In the genomic region with DNA sequence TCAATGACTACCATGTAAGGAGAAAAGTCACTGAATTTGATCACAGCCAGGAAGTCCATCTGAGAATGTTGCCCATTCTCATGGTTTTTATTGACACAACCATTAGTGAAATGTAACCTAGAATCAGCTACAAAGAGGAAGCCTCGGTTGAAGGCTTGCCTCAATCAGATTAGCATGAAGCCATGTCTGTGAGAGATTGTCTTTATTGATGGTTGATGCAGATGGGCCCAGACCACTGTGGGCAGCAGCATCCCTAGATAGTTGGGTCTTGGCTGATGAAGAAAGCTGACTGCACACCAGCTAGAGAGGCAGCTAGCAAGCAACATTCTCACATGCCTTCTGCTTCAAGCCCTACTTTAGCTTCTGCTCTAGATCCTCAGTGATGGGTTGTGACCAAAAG, we compare ENCODE assay signal across 24 mouse cellular contexts.
DNase-seq lines count a peak whose midpoint lies in the region; ATAC-seq and TF ChIP-seq lines count a peak whose summit lies in the region.
"Had no signal": no experiment of that assay in that cellular context is flagged by ENCODE, and none has a peak within 500 bp of the region (broad histone marks: within the 10 kb centered on the region; RNA-seq: fewer than 3 reads in every experiment).

No protein-coding gene starts in this region.

- no peak overlapping the region for H3K4me2 ChIP-seq in stomach, postnatal 0 days (replicated peaks; ENCODE audit: low read depth)
- H3K4me2 ChIP-seq in hindbrain, embryonic 16.5 days (ENCODE audit: low read length), result no peak overlapping the region
- H3K4me2 ChIP-seq: embryonic facial prominence, embryonic 13.5 days; embryonic facial prominence, embryonic 15.5 days; forebrain, embryonic 12.5 days had no signal

- H3K36me3 ChIP-seq in MEL (ENCODE audit: control insufficient read depth in 1 of 2, insufficient read depth in 2 of 2, low read length in 2 of 2), result peaks cover 0 to 22% of the 10 kb centered on the region in 2 experiments; a peak in 2 of 4 replicates
- no peaks in the 10 kb centered on the region for H3K36me3 ChIP-seq in stomach, postnatal 0 days (ENCODE audit: control insufficient read depth, insufficient read depth, low read length)
- H3K36me3 ChIP-seq in hindbrain, embryonic 16.5 days (ENCODE audit: control insufficient read depth, insufficient read depth, low read length), result no peaks in the 10 kb centered on the region
- H3K36me3 ChIP-seq: embryonic facial prominence, embryonic 13.5 days; embryonic facial prominence, embryonic 15.5 days; forebrain, embryonic 10.5 days; forebrain, embryonic 12.5 days had no signal

- TF ChIP-seq EP300 in MEL (IDR thresholded peaks at IDR 0.05; ENCODE audit: low read depth in 1 of 2, low read length in 2 of 2), result peak; percentile 46 to 48
- no peak for TF ChIP-seq EP300 in stomach, postnatal 0 days (optimal IDR thresholded peaks at IDR 0.05)

- H3K79me2 ChIP-seq in MEL (ENCODE audit: control insufficient read depth, insufficient read depth, low read length, poor library complexity), result no peaks in the 10 kb centered on the region

- TF ChIP-seq RAD21 in MEL (IDR thresholded peaks at IDR 0.05; ENCODE audit: low read depth, low read length), result no peak

- no peak overlapping the region for H3K4me3 ChIP-seq in MEL (ENCODE audit: control insufficient read depth in 1 of 2, insufficient read depth in 1 of 2, low read depth in 2 of 2, low read length in 2 of 2)
- H3K4me3 ChIP-seq in bone marrow macrophage, adult 2 months (ENCODE audit: insufficient read depth, low read length), result no peak overlapping the region
- no peak overlapping the region for H3K4me3 ChIP-seq in stomach, postnatal 0 days (ENCODE audit: low read depth, low read length)
- H3K4me3 ChIP-seq in hindbrain, embryonic 16.5 days (ENCODE audit: low read length), result no peak overlapping the region
- H3K4me3 ChIP-seq: embryonic facial prominence, embryonic 13.5 days; embryonic facial prominence, embryonic 15.5 days; erythroblast, embryonic 14.5 days; forebrain, embryonic 10.5 days; forebrain, embryonic 12.5 days had no signal

- peaks cover 9 to 32% of the 10 kb centered on the region in 2 experiments for H3K4me1 ChIP-seq in MEL (ENCODE audit: control insufficient read depth in 1 of 2, insufficient read depth in 2 of 2, low read length in 2 of 2)
- peaks cover 40% of the 10 kb centered on the region for H3K4me1 ChIP-seq in bone marrow macrophage, adult 2 months (ENCODE audit: control insufficient read depth, insufficient read depth, low read length)
- H3K4me1 ChIP-seq in stomach, postnatal 0 days (replicated peaks; ENCODE audit: control insufficient read depth, insufficient read depth), result no peaks in the 10 kb centered on the region
- no peaks in the 10 kb centered on the region for H3K4me1 ChIP-seq in hindbrain, embryonic 16.5 days (ENCODE audit: control insufficient read depth, insufficient read depth, low read depth, low read length)
- H3K4me1 ChIP-seq: embryonic facial prominence, embryonic 13.5 days; embryonic facial prominence, embryonic 15.5 days; forebrain, embryonic 12.5 days had no signal

- peak overlapping the region; percentile 73 for H3K27ac ChIP-seq in MEL (ENCODE audit: control insufficient read depth, low read depth, low read length)
- peak overlapping the region; percentile 81 for H3K27ac ChIP-seq in bone marrow macrophage, adult 2 months (ENCODE audit: insufficient read depth, low read depth, low read length)
- no peak overlapping the region for H3K27ac ChIP-seq in stomach, postnatal 0 days (replicated peaks)
- H3K27ac ChIP-seq in hindbrain, embryonic 16.5 days (ENCODE audit: low read depth, low read length), result no peak overlapping the region
- H3K27ac ChIP-seq: embryonic facial prominence, embryonic 13.5 days; embryonic facial prominence, embryonic 15.5 days; forebrain, embryonic 10.5 days; forebrain, embryonic 12.5 days had no signal

- TF ChIP-seq CTCF in MEL (IDR thresholded peaks at IDR 0.05 in 2 of 3, conservative IDR thresholded peaks at IDR 0.05 in 1 of 3; ENCODE audit: control insufficient read depth in 1 of 3, insufficient read depth in 1 of 3, low read depth in 2 of 3, low read length in 3 of 3, poor library complexity in 1 of 3, severe bottlenecking in 1 of 3), result no peak
- no peak for TF ChIP-seq CTCF in bone marrow macrophage, adult 2 months (IDR thresholded peaks at IDR 0.05; ENCODE audit: low read depth, low read length)
- no peak for TF ChIP-seq CTCF in stomach, postnatal 0 days (IDR thresholded peaks at IDR 0.05; ENCODE audit: low read depth)

- H3K9ac ChIP-seq in MEL (ENCODE audit: control insufficient read depth, low read depth, low read length, poor library complexity, severe bottlenecking), result no peak overlapping the region
- H3K9ac ChIP-seq in stomach, postnatal 0 days (ENCODE audit: low read length), result no peak overlapping the region
- H3K9ac ChIP-seq in hindbrain, embryonic 16.5 days (ENCODE audit: low read depth, low read length), result no peak overlapping the region
- H3K9ac ChIP-seq: embryonic facial prominence, embryonic 13.5 days; embryonic facial prominence, embryonic 15.5 days; forebrain, embryonic 12.5 days had no signal

- peak; percentile 49 for DNase-seq in MEL (ENCODE audit: low read depth, low spot score)
- no peak for DNase-seq in stomach, postnatal 0 days (ENCODE audit: low spot score)
- DNase-seq in adrenal gland, adult 18-20 months (ENCODE audit: low spot score in 2 of 2), result no peak
- DNase-seq: adrenal gland, adult 8-10 months; adrenal gland, postnatal 14 days; adrenal gland, postnatal 36 days; cerebellum, adult 11 months; cerebellum, adult 18-20 months; cerebellum, adult 8-10 months; cerebellum, adult 9-11 months; cerebellum, postnatal 14 days; cerebellum, postnatal 36 days; embryo, embryonic 11 days had no signal

- 68% methylated on average over 1 of the region's 1 CpGs for WGBS in stomach, postnatal 0 days
- 92% methylated on average over 1 of the region's 1 CpGs for WGBS in hindbrain, embryonic 16.5 days

- no peak for TF ChIP-seq POLR2A in MEL (IDR thresholded peaks at IDR 0.05; ENCODE audit: control insufficient read depth in 1 of 2, insufficient read depth in 1 of 2, low read depth in 1 of 2, low read length in 2 of 2, poor library complexity in 1 of 2)
- no peak for TF ChIP-seq POLR2A in bone marrow macrophage, adult 2 months (IDR thresholded peaks at IDR 0.05; ENCODE audit: borderline replicate concordance, low read depth, low read length)

- H3K9me3 ChIP-seq in MEL (replicated peaks; ENCODE audit: insufficient read depth, low read length), result no peaks in the 10 kb centered on the region
- H3K9me3 ChIP-seq in stomach, postnatal 0 days (ENCODE audit: control insufficient read depth, low read length), result no peaks in the 10 kb centered on the region
- no peaks in the 10 kb centered on the region for H3K9me3 ChIP-seq in hindbrain, embryonic 16.5 days (ENCODE audit: control insufficient read depth, low read length)
- H3K9me3 ChIP-seq: embryonic facial prominence, embryonic 13.5 days; embryonic facial prominence, embryonic 15.5 days; forebrain, embryonic 10.5 days; forebrain, embryonic 12.5 days had no signal

- no peaks in the 10 kb centered on the region for H3K27me3 ChIP-seq in MEL (ENCODE audit: control insufficient read depth in 1 of 2, insufficient read depth in 2 of 2, low read length in 2 of 2)
- H3K27me3 ChIP-seq in stomach, postnatal 0 days (ENCODE audit: control insufficient read depth, insufficient read depth, low read length), result no peaks in the 10 kb centered on the region
- no peaks in the 10 kb centered on the region for H3K27me3 ChIP-seq in hindbrain, embryonic 16.5 days (replicated peaks; ENCODE audit: control insufficient read depth, insufficient read depth, low read length)
- H3K27me3 ChIP-seq: embryonic facial prominence, embryonic 13.5 days; embryonic facial prominence, embryonic 15.5 days; forebrain, embryonic 12.5 days had no signal

- ATAC-seq in megakaryocyte, adult 5-6 weeks (ENCODE audit: poor library complexity, severe bottlenecking), result 0 out of 2 replicates have a peak, but pooled peaks have one; percentile 31
- no peak for ATAC-seq in inflammation-experienced regulatory T-cells, adult 6 months
- ATAC-seq in stomach, postnatal 0 days (ENCODE audit: low FRiP score, low TSS enrichment), result no peak
- no peak for ATAC-seq in hindbrain, embryonic 16.5 days
- ATAC-seq: forebrain, embryonic 14.5 days; forebrain, embryonic 16.5 days had no signal

TF ChIP-seq in MEL, 35 proteins besides CTCF, POLR2A, EP300 and RAD21:
- peak; percentile 20; the same call in 1 of the 2 replicates for TF ChIP-seq MAFK (IDR thresholded peaks at IDR 0.05; ENCODE audit: borderline replicate concordance, low read depth, low read length)
- no peak for TF ChIP-seq NRF1 (IDR thresholded peaks at IDR 0.05; ENCODE audit: insufficient read depth, low read depth, low read length, poor library complexity, severe bottlenecking)
- 0 out of 2 replicates have a peak, but pooled peaks have one; percentile 37 for TF ChIP-seq ETS1 (IDR thresholded peaks at IDR 0.05; ENCODE audit: low read depth, low read length)
- no peak for TF ChIP-seq NELFE (IDR thresholded peaks at IDR 0.05; ENCODE audit: low read depth, low read length)
- peak; percentile 70 for TF ChIP-seq GATA1 (IDR thresholded peaks at IDR 0.05; ENCODE audit: low read depth, low read length)
- no peak for TF ChIP-seq MYC (IDR thresholded peaks at IDR 0.05; ENCODE audit: low read depth, low read length)
- peak; percentile 56; the same call in 1 of the 2 replicates for TF ChIP-seq TCF12 (IDR thresholded peaks at IDR 0.05; ENCODE audit: low read depth, low read length)
- TF ChIP-seq RCOR1 (IDR thresholded peaks at IDR 0.05; ENCODE audit: low read depth, low read length), result 0 out of 2 replicates have a peak, but pooled peaks have one; percentile 23
- TF ChIP-seq SIN3A (IDR thresholded peaks at IDR 0.05; ENCODE audit: low read length), result 0 out of 2 replicates have a peak, but pooled peaks have one; percentile 9
- TF ChIP-seq TAL1 (IDR thresholded peaks at IDR 0.05; ENCODE audit: low read length), result 0 out of 2 replicates have a peak, but pooled peaks have one; percentile 18

Comparison
In these comparisons a context has a peak if more than half of its experiments do, and no peak if none do; other contexts are left out.
1. H3K27ac ChIP-seq: peak in MEL (single experiment) and bone marrow macrophage, adult 2 months (single experiment); none in stomach, postnatal 0 days (single experiment) and hindbrain, embryonic 16.5 days (single experiment).